Mouse (Mus musculus) adrenal gland, postnatal 10 days (tissue): Measurements from ENCODE around the gene Gp9. TPM values are rescaled to one million over a fixed set of nuclear protein-coding genes. Genes with fewer than 3 reads are reported as not detected.

ENCODE experiments used
- DNase-seq: peaks from one replicate; pipeline ENCODE4 v3.0.0; 2021; ENCODE audit warnings: mixed read lengths
- long read RNA-seq, 2 experiments: library from polyadenylated mRNA; stranded (forward); transcript quantifications; one replicate each; pipeline ENCODE4 v2.0.0; 2021
- total RNA-seq, 2 experiments: library from RNA; stranded (reverse); gene quantifications; 2 replicates each; pipeline ENCODE4 v1.2.3; 2021

The Gp9 gene
- 1 to 10 TPM; 1.1 to 1.3 TPM for total RNA-seq
- long read RNA-seq, experiment 1, partial matches to known transcripts = 0 of 1 reads
- long read RNA-seq, experiment 1, other reads (novel, unspliced or antisense) = 0 of 1 reads
- long read RNA-seq, experiment 2 = 0 reads

- DNase-seq = no peak
These were observed at the start of gene Gp9 for GRCm38 (mm10) chr6:87777842-87778241. Gene Gp9 (plus strand): TSS chr6:87778072.

- DNase-seq = no peak
These were observed 49.8 kb upstream of the Gp9 start for GRCm38 (mm10) chr6:87728102-87728501.

GRCm38 (mm10) chr6:87730141-87730540, 47.7 kb upstream of the Gp9 start:
- DNase-seq = no peak

- DNase-seq = peak; percentile 51
These were observed 47.0 kb upstream of the Gp9 start, which contains the start of gene Efcc1 for GRCm38 (mm10) chr6:87730591-87731462. Gene Efcc1 (plus strand): TSS chr6:87730869.

GRCm38 (mm10) chr6:87731463-87732095, 46.3 kb upstream of the Gp9 start:
- no peak for DNase-seq

- peak; percentile 10 for DNase-seq
These were observed 45.5 kb upstream of the Gp9 start for GRCm38 (mm10) chr6:87732151-87733011.

GRCm38 (mm10) chr6:87733131-87733930, 44.5 kb upstream of the Gp9 start:
- peak; percentile 44 for DNase-seq

GRCm38 (mm10) chr6:87734136-87734535, 43.7 kb upstream of the Gp9 start:
- no peak for DNase-seq

GRCm38 (mm10) chr6:87736923-87737322, 40.9 kb upstream of the Gp9 start:
- no peak for DNase-seq

GRCm38 (mm10) chr6:87737921-87738626, 39.8 kb upstream of the Gp9 start:
- no peak for DNase-seq

- DNase-seq = no peak
These were observed 38.0 kb upstream of the Gp9 start for GRCm38 (mm10) chr6:87739898-87740297.

GRCm38 (mm10) chr6:87740496-87740895, 37.4 kb upstream of the Gp9 start:
- DNase-seq = no peak

- no peak for DNase-seq
These were observed 35.9 kb upstream of the Gp9 start for GRCm38 (mm10) chr6:87741978-87742377.

- no peak for DNase-seq
These were observed 35.1 kb upstream of the Gp9 start for GRCm38 (mm10) chr6:87742804-87743203.

GRCm38 (mm10) chr6:87743281-87743680, 34.6 kb upstream of the Gp9 start:
- DNase-seq = no peak

GRCm38 (mm10) chr6:87744632-87745031, 33.2 kb upstream of the Gp9 start:
- DNase-seq = no peak

GRCm38 (mm10) chr6:87745301-87745700, 32.6 kb upstream of the Gp9 start:
- peak; percentile 17 for DNase-seq

- DNase-seq = no peak
These were observed 31.8 kb upstream of the Gp9 start for GRCm38 (mm10) chr6:87746059-87746458.

GRCm38 (mm10) chr6:87746849-87747248, 31.0 kb upstream of the Gp9 start:
- no peak for DNase-seq

GRCm38 (mm10) chr6:87748078-87748477, 29.8 kb upstream of the Gp9 start:
- DNase-seq = no peak

- no peak for DNase-seq
These were observed 29.3 kb upstream of the Gp9 start for GRCm38 (mm10) chr6:87748531-87748930.
